Mouse (Mus musculus) E14TG2a.4 (cell line): ENCODE results near the gene Kdsr.

ENCODE experiments used
- CTCF ChIP-seq: conservative IDR thresholded peaks from 2 replicates; pipeline ENCODE4 v1.5.1; 2014; ENCODE audit warnings: low read length
- POU5F1 ChIP-seq: IDR thresholded peaks from 2 replicates; pipeline ENCODE4 v1.6.1; 2014; ENCODE audit warnings: low read length, borderline replicate concordance

DNA sequence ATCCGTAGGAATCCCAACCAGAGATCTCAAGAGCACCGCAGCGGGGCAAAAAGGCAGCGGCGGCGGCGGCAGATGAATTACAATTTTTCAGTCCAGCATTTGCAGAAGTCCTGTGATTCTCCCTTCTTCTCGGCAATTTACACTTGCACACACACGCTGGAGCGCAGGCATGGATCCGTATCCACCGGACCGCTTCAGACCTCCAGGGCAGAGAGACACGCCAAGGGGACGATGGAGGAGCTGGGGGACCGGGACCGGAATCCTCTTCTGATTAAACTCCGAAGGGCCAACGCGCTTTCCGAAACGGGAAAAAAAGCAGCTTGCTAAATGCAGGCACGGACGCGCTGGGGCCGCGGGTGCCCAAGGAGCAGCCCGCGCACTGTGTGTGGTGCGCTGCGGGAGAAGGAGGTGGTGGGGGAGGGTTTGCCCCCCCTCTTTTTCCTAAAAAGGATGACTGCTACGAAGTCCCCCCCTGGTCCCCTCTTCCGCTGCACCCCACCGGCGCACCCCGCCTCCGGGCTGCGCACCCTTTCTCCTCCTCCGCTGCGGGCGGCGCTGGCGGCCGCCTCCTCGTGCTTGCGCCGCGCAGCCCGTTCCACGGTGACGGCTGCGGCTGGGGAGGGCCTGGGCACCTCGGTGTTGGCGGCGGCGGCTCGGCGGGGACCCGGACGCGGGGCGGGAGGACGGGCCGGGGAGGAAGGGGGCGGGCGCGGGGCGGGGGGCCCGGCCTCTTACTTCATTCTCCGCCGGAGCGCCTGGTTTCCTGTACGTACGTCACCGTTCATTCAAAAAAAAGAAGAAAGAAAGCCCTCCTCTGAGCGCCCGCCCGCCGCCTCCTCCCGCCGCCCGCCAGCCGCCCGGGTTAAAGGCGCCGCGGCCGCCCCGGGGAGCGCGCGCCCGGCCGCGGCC lies 45.7 kb downstream of the Kdsr start, which contains the start of gene Bcl2:
- no peak for TF ChIP-seq CTCF
- no peak for TF ChIP-seq POU5F1
